Mouse (Mus musculus) layer of hippocampus, adult 8-10 months (tissue): Measurements from ENCODE around the gene Serinc3. TPM values are rescaled to one million over a fixed set of nuclear protein-coding genes. Genes with fewer than 3 reads are reported as not detected.
"Not testable (repeated sequence)": the region's sequence is repeated elsewhere in the genome, so short reads cannot be mapped to it uniquely, and the experiment has no call there.

Source experiments
- DNase-seq, 2 experiments: peaks; one replicate each; pipeline ENCODE4 v3.0.0; 2022; ENCODE audit warnings: low spot score in 2 of 2
- total RNA-seq, 4 experiments: library from RNA; stranded (reverse); gene quantifications; 2 replicates each; pipeline ENCODE4 v1.2.4; 2022

Serinc3 gene
- total RNA-seq, 4 experiments from 2014 or later, result 201 to 242 (median 213) TPM

- DNase-seq, result no peak
Measured at GRCm38 (mm10) chr2:163662698-163663221, 17.8 kb upstream of the Serinc3 start.

- no peak for DNase-seq
Measured at GRCm38 (mm10) chr2:163662076-163662475, 17.1 kb upstream of the Serinc3 start.

GRCm38 (mm10) chr2:163661371-163661850 is 16.5 kb upstream of the Serinc3 start:
- DNase-seq, result no peak

GRCm38 (mm10) chr2:163660103-163660701 is 15.3 kb upstream of the Serinc3 start:
- DNase-seq, result no peak

GRCm38 (mm10) chr2:163659431-163659830 is 14.5 kb upstream of the Serinc3 start:
- DNase-seq, result no peak

- no peak for DNase-seq
Measured at GRCm38 (mm10) chr2:163658941-163659340, 14.0 kb upstream of the Serinc3 start.

GRCm38 (mm10) chr2:163657975-163658886 is 13.3 kb upstream of the Serinc3 start, which contains the start of gene Pkig:
TSS of gene Pkig (plus strand) at chr2:163658386.
- DNase-seq, result peak; percentile 63 to 70

GRCm38 (mm10) chr2:163657486-163657885 is 12.6 kb upstream of the Serinc3 start:
- no peak for DNase-seq

- DNase-seq, result not testable (repeated sequence)
Measured at GRCm38 (mm10) chr2:163655699-163656098, 10.8 kb upstream of the Serinc3 start.

- no peak for DNase-seq
Measured at GRCm38 (mm10) chr2:163646461-163647080, 1.6 kb upstream of the Serinc3 start.

- DNase-seq, result no peak
Measured at GRCm38 (mm10) chr2:163645700-163646460, 949 bp upstream of the Serinc3 start.

- no peak for DNase-seq
Measured at GRCm38 (mm10) chr2:163644047-163644446, 884 bp downstream of the Serinc3 start.

GRCm38 (mm10) chr2:163643576-163643971 is 1.4 kb downstream of the Serinc3 start:
- no peak for DNase-seq

GRCm38 (mm10) chr2:163642685-163643575 is 2.0 kb downstream of the Serinc3 start:
- no peak for DNase-seq

- DNase-seq, result no peak
Measured at GRCm38 (mm10) chr2:163641681-163642080, 3.2 kb downstream of the Serinc3 start.

- no peak for DNase-seq
Measured at GRCm38 (mm10) chr2:163640493-163640892, 4.4 kb downstream of the Serinc3 start.

- DNase-seq, result no peak
Measured at GRCm38 (mm10) chr2:163637655-163638266, 7.2 kb downstream of the Serinc3 start.

GRCm38 (mm10) chr2:163636057-163636456 is 8.9 kb downstream of the Serinc3 start:
- DNase-seq, result no peak

- DNase-seq, result no peak
Measured at GRCm38 (mm10) chr2:163634211-163634610, 10.7 kb downstream of the Serinc3 start.
